Mouse (Mus musculus): ENCODE measurements around the gene Galk2. TPM values are rescaled to one million over a fixed set of nuclear protein-coding genes. Genes with fewer than 3 reads are reported as not detected.

Galk2 gene
- total RNA-seq, 2 experiments from 2014 or later: 23.0 to 27.1 TPM

- intact Hi-C loops (cut with DNase I): no loop called here
- TF ChIP-seq CTCF (IDR thresholded peaks at IDR 0.05): no peak
- no peak overlapping the region for H3K4me3 ChIP-seq
- no peak for DNase-seq (ENCODE audit: extremely low spot score in 1 of 2, low spot score in 2 of 2)
- no peak overlapping the region for H3K27ac ChIP-seq
Measured at GRCm38 (mm10) chr2:125929396-125929795, 70.5 kb downstream of the Galk2 start.

DNA sequence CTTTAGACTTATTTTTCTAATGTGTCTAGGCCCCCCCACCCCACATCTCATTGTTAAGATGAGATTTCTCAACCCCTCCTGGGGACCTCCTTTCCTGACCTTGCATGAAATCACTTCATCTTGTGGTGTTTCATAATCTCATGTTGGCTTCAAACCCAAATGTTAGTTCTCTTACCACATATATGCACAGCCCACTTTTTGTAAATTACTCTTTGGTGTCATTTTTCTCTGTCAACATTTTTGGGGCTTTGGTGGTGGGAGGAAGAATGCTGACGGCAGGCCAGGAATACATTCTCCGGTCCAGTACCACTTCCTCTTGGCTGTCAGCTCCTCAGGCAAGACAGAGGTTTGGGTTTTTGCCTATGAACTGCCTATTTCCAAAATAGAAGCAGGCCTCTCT is 71.0 kb downstream of the Galk2 start:
- no peak for DNase-seq (ENCODE audit: extremely low spot score in 1 of 2, low spot score in 2 of 2)
- Histone ChIP-seq H3K4me3 (no peak overlapping the region), H3K27ac (no peak overlapping the region)
- intact Hi-C loops (cut with DNase I): no loop called here
- TF ChIP-seq CTCF (IDR thresholded peaks at IDR 0.05): no peak

GRCm38 (mm10) chr2:125931193-125931592 is 72.3 kb downstream of the Galk2 start:
- Histone ChIP-seq H3K4me3 (no peak overlapping the region), H3K27ac (no peak overlapping the region)
- intact Hi-C loops (cut with DNase I): no loop called here
- no peak for DNase-seq (ENCODE audit: extremely low spot score in 1 of 2, low spot score in 2 of 2)
- TF ChIP-seq CTCF (IDR thresholded peaks at IDR 0.05): no peak

- Histone ChIP-seq H3K4me3 (no peak overlapping the region), H3K27ac (no peak overlapping the region)
- DNase-seq (ENCODE audit: extremely low spot score in 1 of 2, low spot score in 2 of 2): no peak
- intact Hi-C loops (cut with DNase I): no loop called here
- TF ChIP-seq CTCF (IDR thresholded peaks at IDR 0.05): no peak
Measured at GRCm38 (mm10) chr2:125932734-125933133, 73.8 kb downstream of the Galk2 start.

DNA sequence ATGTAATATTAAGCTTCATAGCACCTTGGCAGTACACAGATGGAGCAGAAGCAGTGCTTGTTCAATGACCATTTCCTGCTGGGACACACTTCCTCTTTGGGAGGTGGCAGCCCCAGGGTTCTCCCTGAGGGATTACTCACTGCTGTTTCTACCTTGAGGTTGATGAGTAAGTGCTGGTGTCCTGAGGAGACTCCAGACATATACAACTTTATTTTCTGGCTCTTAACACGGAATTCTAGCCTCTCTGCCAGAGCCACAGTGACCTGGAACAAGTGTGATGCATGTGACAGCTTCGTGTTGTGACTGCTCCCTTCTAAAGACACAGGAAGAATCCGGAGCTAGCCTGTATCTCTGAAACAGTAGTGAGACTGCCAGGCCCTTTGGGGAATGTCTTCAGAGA is 75.1 kb downstream of the Galk2 start:
- DNase-seq (ENCODE audit: extremely low spot score in 1 of 2, low spot score in 2 of 2): no peak
- H3K27ac ChIP-seq: no peak overlapping the region
- intact Hi-C loops (cut with DNase I): no loop called here
- no peak for TF ChIP-seq CTCF (IDR thresholded peaks at IDR 0.05)
- no peak overlapping the region for H3K4me3 ChIP-seq

- no peak for DNase-seq (ENCODE audit: extremely low spot score in 1 of 2, low spot score in 2 of 2)
- Histone ChIP-seq H3K4me3 (no peak overlapping the region), H3K27ac (no peak overlapping the region)
- intact Hi-C loops (cut with DNase I): no loop called here
- no peak; the same call in 1 of the 2 replicates for TF ChIP-seq CTCF (IDR thresholded peaks at IDR 0.05)
Measured at GRCm38 (mm10) chr2:125936396-125936795, 77.5 kb downstream of the Galk2 start.

- DNase-seq (ENCODE audit: extremely low spot score in 1 of 2, low spot score in 2 of 2): no peak
- intact Hi-C loops (cut with DNase I): no loop called here
- H3K27ac ChIP-seq: no peak overlapping the region
- H3K4me3 ChIP-seq: no peak overlapping the region
- TF ChIP-seq CTCF (IDR thresholded peaks at IDR 0.05): no peak
Measured at GRCm38 (mm10) chr2:125938993-125939642, 80.2 kb downstream of the Galk2 start.

DNA sequence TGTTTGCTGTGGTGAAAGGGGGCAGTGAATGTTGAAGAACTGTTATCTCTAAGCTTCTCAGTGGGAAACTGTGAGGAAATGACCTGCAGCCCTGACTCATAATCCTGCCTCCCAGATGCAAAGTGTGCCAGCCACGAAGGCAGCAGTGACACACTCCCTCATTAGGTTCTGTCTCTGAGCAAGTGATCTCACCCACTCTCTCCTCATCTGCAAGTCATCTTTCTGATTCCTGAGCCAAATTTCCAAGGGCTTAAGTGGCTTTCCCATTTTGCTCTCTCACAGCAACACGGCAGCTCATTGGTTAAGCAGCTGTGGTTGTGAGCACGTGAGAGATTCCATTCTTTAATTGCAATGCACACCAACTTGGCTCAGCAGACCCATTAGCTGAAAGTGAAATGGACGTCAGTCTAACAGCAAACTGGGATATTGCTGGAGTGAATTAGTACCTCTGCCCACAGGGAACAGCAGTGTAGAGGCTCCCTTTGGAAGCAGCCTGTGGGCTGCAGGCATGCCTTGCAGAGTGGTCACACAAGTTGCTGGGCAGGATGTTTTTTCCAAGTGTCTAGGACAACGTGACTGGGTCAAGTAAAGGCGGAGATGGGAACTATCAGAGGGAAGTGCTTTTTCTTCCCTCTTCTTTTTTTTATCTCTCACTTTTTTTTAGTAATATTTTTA is 82.3 kb downstream of the Galk2 start:
- intact Hi-C loops (cut with DNase I): no loop called here
- no peak overlapping the region; the same call in 1 of the 2 replicates for H3K27ac ChIP-seq
- H3K4me3 ChIP-seq: no peak overlapping the region
- DNase-seq (ENCODE audit: extremely low spot score in 1 of 2, low spot score in 2 of 2): peak in 1 of 2 experiments; percentile 19
- no peak for TF ChIP-seq CTCF (IDR thresholded peaks at IDR 0.05)

DNA sequence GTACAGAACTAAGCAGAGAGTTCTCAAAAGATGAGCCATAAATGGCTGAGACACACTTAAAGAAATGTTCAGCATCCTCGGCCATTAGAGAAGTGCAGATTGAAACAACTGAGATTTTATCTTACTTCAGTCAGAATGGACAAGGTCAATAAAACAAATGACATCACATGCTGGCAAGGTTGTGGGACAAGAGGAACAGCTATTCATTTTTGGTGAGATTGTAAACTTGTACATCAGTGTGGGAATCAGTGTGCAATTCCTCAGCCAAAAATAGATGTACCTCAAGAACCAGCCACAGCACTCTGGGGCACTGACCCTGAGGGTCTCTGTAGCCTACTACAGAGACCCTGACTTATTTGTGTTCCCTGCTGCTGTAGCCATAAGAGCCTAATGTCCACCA is 84.4 kb downstream of the Galk2 start:
- intact Hi-C loops (cut with DNase I): no loop called here
- no peak overlapping the region for H3K4me3 ChIP-seq
- H3K27ac ChIP-seq: no peak overlapping the region
- no peak for DNase-seq (ENCODE audit: extremely low spot score in 1 of 2, low spot score in 2 of 2)
- TF ChIP-seq CTCF (IDR thresholded peaks at IDR 0.05): no peak

DNA sequence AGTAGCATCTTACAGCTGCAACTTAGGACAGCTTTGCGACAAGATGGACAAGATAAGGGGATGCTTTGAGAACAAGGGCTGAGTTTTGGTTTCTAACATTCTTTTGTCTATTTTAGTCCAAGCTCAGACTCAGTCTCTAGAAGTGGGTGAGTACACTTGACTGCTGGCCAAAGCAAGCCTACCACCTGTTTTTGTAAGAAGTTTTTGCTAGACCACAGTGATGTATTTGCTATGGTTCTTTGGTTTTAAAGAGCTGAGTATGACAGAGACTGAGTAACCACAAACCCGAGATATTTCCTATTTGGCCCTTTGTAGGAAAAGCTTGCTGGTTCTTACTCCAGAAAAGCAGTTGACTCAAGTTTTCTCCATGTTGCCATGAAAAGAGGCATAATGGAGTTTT is 89.3 kb downstream of the Galk2 start:
- H3K4me3 ChIP-seq: no peak overlapping the region
- intact Hi-C loops (cut with DNase I): no loop called here
- no peak overlapping the region for H3K27ac ChIP-seq
- no peak for TF ChIP-seq CTCF (IDR thresholded peaks at IDR 0.05)
- no peak for DNase-seq (ENCODE audit: extremely low spot score in 1 of 2, low spot score in 2 of 2)

DNA sequence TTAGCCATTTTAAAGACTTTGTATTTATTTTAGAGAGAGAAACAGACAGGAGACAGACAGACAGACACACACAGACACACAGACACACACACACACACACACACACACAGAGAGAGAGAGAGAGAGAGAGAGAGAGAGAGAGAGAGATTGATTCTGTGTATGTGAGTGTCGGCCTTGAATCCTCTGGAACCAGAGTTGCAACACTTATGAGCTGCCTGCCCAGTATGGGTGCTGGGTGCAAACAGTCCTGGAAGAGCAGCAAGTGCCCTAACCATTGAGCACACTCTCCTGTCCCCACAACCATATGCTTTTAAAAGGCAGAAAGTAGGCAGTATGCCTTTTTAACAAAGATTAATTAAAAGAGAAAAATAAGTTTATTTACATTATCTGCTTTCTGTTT is 109.9 kb downstream of the Galk2 start:
- Histone ChIP-seq H3K27ac (no peak overlapping the region), H3K4me3 (no peak overlapping the region)
- no peak for DNase-seq (ENCODE audit: extremely low spot score in 1 of 2, low spot score in 2 of 2)
- intact Hi-C loops (cut with DNase I): no loop called here
- TF ChIP-seq CTCF (IDR thresholded peaks at IDR 0.05): no peak

GRCm38 (mm10) chr2:125973207-125973606 is 114.3 kb downstream of the Galk2 start:
- DNase-seq (ENCODE audit: extremely low spot score in 1 of 2, low spot score in 2 of 2): no peak
- TF ChIP-seq CTCF (IDR thresholded peaks at IDR 0.05): no peak
- intact Hi-C loops (cut with DNase I): no loop called here
- Histone ChIP-seq H3K27ac (no peak overlapping the region), H3K4me3 (no peak overlapping the region)

- no peak for TF ChIP-seq CTCF (IDR thresholded peaks at IDR 0.05)
- Histone ChIP-seq H3K27ac (no peak overlapping the region), H3K4me3 (no peak overlapping the region)
- no peak for DNase-seq (ENCODE audit: extremely low spot score in 1 of 2, low spot score in 2 of 2)
- intact Hi-C loops (cut with DNase I): no loop called here
Measured at GRCm38 (mm10) chr2:125975206-125975605, 116.3 kb downstream of the Galk2 start.

Measured in left cerebral cortex, adult 2 months (tissue).